Mouse (Mus musculus) C2C12 (cell line): ENCODE data around the gene Kalrn. TPM values are rescaled to one million over a fixed set of nuclear protein-coding genes. Genes with fewer than 3 reads are reported as not detected.

Experiments
- H3K27me3 ChIP-seq: one replicate; pipeline ENCODE4 v1.6.1; 2011; ENCODE audit not compliant: control insufficient read depth, insufficient read depth, insufficient read length
- H3K36me3 ChIP-seq: one replicate; pipeline ENCODE4 v1.6.1; 2011; ENCODE audit not compliant: control insufficient read depth, insufficient read depth
- H3K4me3 ChIP-seq: one replicate; pipeline ENCODE4 v1.5.1; 2011; ENCODE audit warnings: mild to moderate bottlenecking, control low read depth; ENCODE audit not compliant: poor library complexity, insufficient read depth, severe bottlenecking
- H3K79me2 ChIP-seq: one replicate; pipeline ENCODE4 v1.6.1; 2011; ENCODE audit not compliant: control insufficient read depth, insufficient read depth
- H3K79me3 ChIP-seq: one replicate; pipeline ENCODE4 v1.6.1; 2011; ENCODE audit warnings: low read depth, control low read depth
- H3ac ChIP-seq: one replicate; pipeline ENCODE3; 2011; ENCODE audit warnings: low read depth; ENCODE audit not compliant: control insufficient read depth, insufficient read length
- CEBPB ChIP-seq: IDR thresholded peaks from one replicate; pipeline ENCODE4 v1.6.1; 2011; ENCODE audit warnings: low read depth, mild to moderate bottlenecking, control low read depth, moderate library complexity
- CTCF ChIP-seq: IDR thresholded peaks from one replicate; pipeline ENCODE4 v1.5.1; 2011; ENCODE audit not compliant: control insufficient read depth, insufficient read depth, insufficient read length
- FOSL1 ChIP-seq: IDR thresholded peaks from one replicate; pipeline ENCODE4 v1.8.0; 2011; ENCODE audit warnings: mild to moderate bottlenecking, low read length; ENCODE audit not compliant: poor library complexity, insufficient read depth, severe bottlenecking
- MAX ChIP-seq: IDR thresholded peaks from one replicate; pipeline ENCODE4 v1.6.1; 2011; ENCODE audit warnings: mild to moderate bottlenecking, control low read depth
- MYOD1 ChIP-seq: IDR thresholded peaks from one replicate; pipeline ENCODE4 v1.6.1; 2011; ENCODE audit warnings: low read depth; ENCODE audit not compliant: control insufficient read depth, insufficient read length
- MYOG ChIP-seq: IDR thresholded peaks from one replicate; pipeline ENCODE4 v1.6.1; 2011; ENCODE audit not compliant: control insufficient read depth, insufficient read length; ENCODE audit errors: extremely low read depth
- USF1 ChIP-seq: IDR thresholded peaks from one replicate; pipeline ENCODE4 v1.6.1; 2011; ENCODE audit warnings: low read depth, mild to moderate bottlenecking, control low read depth, moderate library complexity
- polyA plus RNA-seq: library from polyadenylated mRNA; unstranded; fragments of >200 nt; fragmentation: generic; extraction: Trizol; gene quantifications from one replicate; pipeline ENCODE4 v1.2.1, GENCODE M21; 2012; ENCODE audit warnings: missing spikeins

Kalrn gene
- polyA plus RNA-seq, 1 experiment: 8.6 TPM

DNA sequence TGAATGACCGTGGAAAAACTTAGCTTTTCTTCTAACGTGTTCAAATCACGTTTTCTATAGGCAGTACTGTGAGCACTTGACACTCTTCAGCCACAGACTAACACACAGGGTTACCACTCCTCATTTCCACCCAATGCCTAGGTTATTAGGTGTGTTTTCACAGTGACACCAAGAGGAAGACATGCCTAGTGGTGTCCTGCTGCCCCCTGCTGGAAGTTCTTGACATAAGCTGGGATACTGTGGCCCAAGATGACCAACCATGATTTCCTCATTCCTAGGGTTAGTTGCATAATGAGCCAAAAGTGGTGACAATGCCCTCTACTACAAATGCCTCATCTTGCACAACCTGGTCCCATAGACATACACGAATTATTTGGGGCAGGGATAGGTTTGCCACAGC lies 622.5 kb downstream of the Kalrn start:
- TF ChIP-seq USF1: no peak
- peak; percentile 75 for TF ChIP-seq CTCF
- TF ChIP-seq MYOG: no peak
- peak; percentile 93 for TF ChIP-seq CEBPB
- no peak for TF ChIP-seq MYOD1
- TF ChIP-seq MAX: no peak
- TF ChIP-seq FOSL1: no peak
- Histone ChIP-seq H3K36me3 (peaks cover 38% of the 10 kb centered on the region), H3K79me2 (no peaks in the 10 kb centered on the region), H3K4me3 (no peak overlapping the region), H3K27me3 (no peaks in the 10 kb centered on the region), H3ac (no peak overlapping the region), H3K79me3 (peaks cover 2% of the 10 kb centered on the region)

DNA sequence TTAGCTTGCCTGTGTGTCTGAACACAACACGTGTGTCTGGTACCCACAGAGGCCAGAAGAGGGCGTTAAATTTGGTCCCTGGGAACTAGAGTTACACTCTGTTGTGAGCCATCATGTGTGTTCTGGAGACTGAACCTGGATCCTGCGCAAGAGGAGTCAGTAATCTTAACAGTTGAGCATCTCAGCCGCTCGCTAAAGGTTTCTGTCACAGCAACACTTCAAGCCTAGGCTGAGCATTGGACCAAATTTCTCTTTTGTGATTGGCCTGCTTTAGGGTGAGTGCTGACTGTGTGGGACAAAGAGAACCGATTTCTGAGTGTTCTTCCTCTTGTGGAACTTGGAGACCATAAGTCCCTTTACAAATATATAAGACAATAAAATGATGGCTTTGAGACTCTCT lies 622.9 kb downstream of the Kalrn start:
- Histone ChIP-seq H3K79me2 (no peaks in the 10 kb centered on the region), H3K79me3 (no peaks in the 10 kb centered on the region), H3K27me3 (no peaks in the 10 kb centered on the region), H3K36me3 (peaks cover 33% of the 10 kb centered on the region), H3ac (no peak overlapping the region), H3K4me3 (no peak overlapping the region)
- TF ChIP-seq CEBPB (no peak), FOSL1 (no peak), MYOG (no peak), MYOD1 (no peak), USF1 (no peak), MAX (no peak), CTCF (no peak)

GRCm38 (mm10) chr16:33947664-33948571 lies 625.4 kb downstream of the Kalrn start:
- no peak for TF ChIP-seq CEBPB
- no peak for TF ChIP-seq FOSL1
- no peak for TF ChIP-seq MYOG
- TF ChIP-seq MAX: no peak
- no peak for TF ChIP-seq USF1
- H3K36me3 ChIP-seq: peaks cover 14% of the 10 kb centered on the region
- H3K79me3 ChIP-seq: no peaks in the 10 kb centered on the region
- no peak overlapping the region for H3ac ChIP-seq
- no peak overlapping the region for H3K4me3 ChIP-seq
- no peaks in the 10 kb centered on the region for H3K79me2 ChIP-seq
- no peaks in the 10 kb centered on the region for H3K27me3 ChIP-seq

DNA sequence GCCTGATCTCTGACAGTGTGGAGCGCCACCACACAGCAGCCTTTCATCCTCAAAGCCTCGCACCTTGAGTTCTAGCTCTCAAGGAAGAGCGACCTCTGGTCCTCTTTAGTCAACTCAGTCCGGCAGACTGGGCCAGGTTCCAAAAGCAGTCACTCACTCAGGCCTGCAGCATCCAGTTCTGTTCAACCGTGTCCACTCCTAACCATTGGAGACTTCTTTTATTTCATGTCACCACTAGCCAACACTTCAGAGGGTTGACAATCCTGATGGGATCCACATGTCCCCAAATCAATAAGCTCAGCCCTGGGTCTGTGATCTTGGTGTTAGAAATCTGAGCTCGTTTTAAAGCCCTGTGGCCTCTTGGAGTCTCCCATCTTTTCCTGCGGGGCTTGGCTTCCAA lies 627.3 kb downstream of the Kalrn start:
- TF ChIP-seq MYOD1 (no peak), MYOG (no peak), CTCF (no peak), MAX (no peak), USF1 (no peak), FOSL1 (no peak), CEBPB (no peak)
- Histone ChIP-seq H3K79me2 (no peaks in the 10 kb centered on the region), H3K4me3 (no peak overlapping the region), H3K79me3 (no peaks in the 10 kb centered on the region), H3ac (no peak overlapping the region), H3K36me3 (peaks cover 11% of the 10 kb centered on the region), H3K27me3 (no peaks in the 10 kb centered on the region)

- no peak for TF ChIP-seq MYOD1
- TF ChIP-seq USF1: no peak
- TF ChIP-seq CTCF: no peak
- TF ChIP-seq FOSL1: no peak
- TF ChIP-seq MAX: no peak
- TF ChIP-seq CEBPB: no peak
- TF ChIP-seq MYOG: no peak
- H3K36me3 ChIP-seq: peaks cover 10% of the 10 kb centered on the region
- H3K79me3 ChIP-seq: no peaks in the 10 kb centered on the region
These were observed 628.6 kb downstream of the Kalrn start for GRCm38 (mm10) chr16:33944772-33945171.

More at GRCm38 (mm10) chr16:33944772-33945171, 628.6 kb downstream of the Kalrn start:
- Histone ChIP-seq H3ac (no peak overlapping the region), H3K27me3 (no peaks in the 10 kb centered on the region), H3K79me2 (no peaks in the 10 kb centered on the region), H3K4me3 (no peak overlapping the region)
